Mouse (Mus musculus) testis, postnatal 14 days (tissue): ENCODE results near the gene Tbc1d8.

Experiments used
- DNase-seq: peaks from one replicate; pipeline ENCODE4 v3.0.0; 2021; ENCODE audit warnings: low spot score

Tbc1d8 gene

GRCm38 (mm10) chr1:39393217-39393867 lies 85.2 kb downstream of the Tbc1d8 start:
- no peak for DNase-seq

DNA sequence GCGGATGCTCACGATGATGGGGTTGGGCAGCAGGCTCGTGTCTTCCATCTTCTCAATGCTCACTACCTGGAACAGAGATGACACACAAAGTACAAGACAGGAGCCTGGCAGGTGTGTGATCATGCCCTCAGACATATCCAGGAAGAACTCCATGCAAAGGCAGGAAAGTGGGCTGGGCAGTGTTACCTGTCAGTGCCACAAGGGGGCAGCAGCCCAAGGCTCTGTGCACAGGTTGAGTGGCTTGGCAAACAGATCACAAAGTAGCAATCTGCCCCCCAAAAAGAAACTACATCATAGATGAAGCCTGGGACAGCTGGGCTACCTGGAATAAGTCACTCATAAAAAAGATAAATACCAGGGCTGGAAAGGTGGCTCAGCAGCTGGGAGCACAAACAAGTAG lies 86.4 kb downstream of the Tbc1d8 start:
- DNase-seq, result peak; percentile 63

- no peak for DNase-seq
These were observed 86.9 kb downstream of the Tbc1d8 start for GRCm38 (mm10) chr1:39391652-39392051.

DNA sequence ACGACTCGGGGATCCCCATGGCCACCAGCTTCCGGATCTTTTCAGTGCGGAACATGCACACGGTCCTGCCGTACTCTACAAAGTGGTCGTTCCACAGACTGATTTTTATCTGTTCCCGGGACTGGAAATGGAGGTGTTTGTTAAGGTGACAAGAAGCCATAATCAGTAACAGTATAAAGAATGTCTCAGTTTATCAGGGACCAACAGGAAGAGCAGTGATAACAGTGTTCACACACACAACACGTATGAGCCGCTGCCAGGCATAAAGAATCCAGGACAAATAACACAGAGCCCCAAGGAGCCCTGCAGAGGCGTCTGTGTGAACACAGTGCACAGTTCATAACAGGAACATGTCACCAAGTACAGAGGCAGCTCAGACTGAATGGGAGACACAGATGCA lies 89.2 kb downstream of the Tbc1d8 start:
- no peak for DNase-seq

DNA sequence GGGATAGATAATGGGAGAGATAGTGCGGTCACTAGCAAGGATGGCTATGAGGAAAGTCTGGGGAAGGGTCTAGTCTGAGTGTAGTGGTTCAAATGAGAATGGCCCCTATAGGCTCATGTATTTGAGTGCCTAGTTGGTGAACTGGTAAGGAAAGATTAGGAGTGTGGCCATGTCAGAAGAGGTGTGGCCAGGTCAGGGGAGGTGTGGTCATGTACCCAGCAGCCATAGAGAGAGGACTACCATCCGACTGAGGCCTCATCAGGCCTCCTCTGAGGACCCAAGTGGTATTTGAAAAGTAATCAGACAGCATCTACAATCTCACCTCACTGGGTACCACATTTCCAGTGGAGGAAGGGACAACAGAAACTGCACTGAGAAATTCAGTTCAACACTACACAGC lies 90.4 kb downstream of the Tbc1d8 start:
- DNase-seq, result no peak

- DNase-seq, result no peak
These were observed 91.1 kb downstream of the Tbc1d8 start for GRCm38 (mm10) chr1:39387497-39387896.

GRCm38 (mm10) chr1:39386456-39386855 lies 92.1 kb downstream of the Tbc1d8 start:
- no peak for DNase-seq

GRCm38 (mm10) chr1:39384914-39385313 lies 93.6 kb downstream of the Tbc1d8 start:
- no peak for DNase-seq

GRCm38 (mm10) chr1:39381017-39381416 lies 97.5 kb downstream of the Tbc1d8 start:
- DNase-seq, result no peak

DNA sequence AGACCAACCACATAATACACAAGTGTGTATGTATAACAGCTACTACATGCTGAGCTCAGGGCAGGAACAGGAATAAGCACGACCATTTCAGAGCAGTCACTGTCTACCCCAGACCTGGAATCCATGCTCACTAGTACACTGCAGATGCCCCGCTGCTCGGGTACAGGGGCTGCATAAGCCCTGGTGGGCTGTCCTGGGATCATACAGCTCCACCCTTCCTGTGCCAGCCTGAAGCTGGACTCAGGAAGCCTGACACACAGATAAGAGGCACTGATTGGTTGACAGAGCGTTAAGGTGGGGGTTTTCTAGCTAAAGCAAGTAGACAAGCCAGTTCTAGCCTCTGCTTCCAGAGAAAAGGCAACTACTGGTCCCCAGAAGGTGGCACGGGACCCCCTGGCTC lies 99.5 kb downstream of the Tbc1d8 start:
- no peak for DNase-seq

DNA sequence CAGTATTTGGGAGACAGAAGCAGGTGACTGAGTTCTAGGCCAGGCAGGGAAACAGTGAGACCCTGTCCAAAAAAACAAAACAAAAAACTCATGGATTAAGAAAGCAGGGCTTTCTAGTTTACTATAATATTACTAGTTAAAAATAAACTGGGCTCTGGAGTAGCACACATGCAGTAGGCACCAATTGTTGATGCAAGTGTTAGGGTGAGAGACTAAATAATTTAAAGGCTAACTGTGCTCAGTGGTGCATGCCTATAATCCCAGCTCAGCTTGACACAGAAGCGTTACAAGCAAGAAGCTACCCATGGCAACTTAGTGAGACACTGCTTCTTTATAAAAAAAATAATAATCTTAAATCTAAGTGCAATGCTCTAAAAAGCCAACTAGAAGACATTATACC lies 100.0 kb downstream of the Tbc1d8 start:
- DNase-seq, result no peak

- no peak for DNase-seq
These were observed 101.8 kb downstream of the Tbc1d8 start for GRCm38 (mm10) chr1:39376726-39377240.

- DNase-seq, result no peak
These were observed 102.4 kb downstream of the Tbc1d8 start for GRCm38 (mm10) chr1:39376121-39376520.

- DNase-seq, result no peak
These were observed 104.2 kb downstream of the Tbc1d8 start for GRCm38 (mm10) chr1:39374231-39374809.

- DNase-seq, result no peak
These were observed 105.2 kb downstream of the Tbc1d8 start for GRCm38 (mm10) chr1:39373378-39373777.

DNA sequence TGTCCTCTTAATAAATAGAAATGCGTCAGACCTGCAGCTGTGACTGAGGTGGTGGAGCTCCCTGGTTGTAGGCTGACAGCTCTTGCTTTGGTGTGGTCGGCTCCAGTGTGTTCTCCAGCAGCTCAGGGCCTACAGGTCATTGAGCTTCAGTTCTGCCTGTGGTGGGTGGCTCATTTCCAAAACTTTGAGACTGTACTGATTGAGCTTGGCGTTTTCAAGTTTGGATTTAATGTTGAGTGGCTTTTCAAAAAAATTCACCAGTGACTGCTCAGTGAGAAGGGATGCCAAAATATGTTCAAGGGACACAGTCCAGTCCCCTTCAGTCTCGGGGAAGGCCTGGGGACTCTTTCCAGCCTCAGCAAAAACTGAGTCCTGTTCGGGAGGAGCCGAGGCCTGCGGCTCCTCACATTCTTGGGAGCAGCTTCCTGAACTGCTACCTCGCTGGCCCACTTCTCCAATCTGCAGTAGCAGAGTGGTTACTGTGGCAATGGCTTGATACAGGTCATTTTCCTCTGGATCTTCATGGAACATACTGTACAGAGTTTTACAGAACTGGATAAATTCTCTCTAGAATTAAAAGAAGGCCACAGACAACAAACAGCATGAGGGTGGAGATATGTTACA lies 106.2 kb downstream of the Tbc1d8 start:
- no peak for DNase-seq

GRCm38 (mm10) chr1:39370431-39370830 lies 108.1 kb downstream of the Tbc1d8 start:
- no peak for DNase-seq

- peak; percentile 42 for DNase-seq
These were observed 110.2 kb downstream of the Tbc1d8 start for GRCm38 (mm10) chr1:39368267-39368841.

- peak; percentile 95 for DNase-seq
These were observed 110.8 kb downstream of the Tbc1d8 start, which contains the start of gene Rpl31 for GRCm38 (mm10) chr1:39367601-39368266. Gene Rpl31, plus strand, starts transcription at chr1:39367842.

DNA sequence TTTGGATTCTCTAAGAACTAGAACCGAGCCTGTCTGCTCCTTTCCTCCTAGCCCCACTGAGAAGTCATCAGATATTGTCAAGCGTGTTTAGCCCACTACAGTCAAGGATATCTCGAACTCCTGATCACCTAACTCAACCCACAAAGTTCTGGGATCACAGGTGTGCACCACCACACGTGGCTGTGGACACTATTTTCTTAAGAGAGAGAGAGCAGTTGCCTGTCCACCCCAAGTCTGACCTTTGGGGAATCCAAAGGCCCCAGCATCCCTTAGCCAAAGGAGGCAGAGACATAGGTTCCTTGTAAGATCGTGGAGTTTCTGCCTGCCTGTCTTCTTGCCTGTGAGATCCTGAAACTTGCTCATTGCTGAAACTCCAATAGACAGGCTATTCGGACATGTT lies 111.5 kb downstream of the Tbc1d8 start:
- no peak for DNase-seq

- DNase-seq, result no peak
These were observed 113.0 kb downstream of the Tbc1d8 start for GRCm38 (mm10) chr1:39365562-39365961.

DNA sequence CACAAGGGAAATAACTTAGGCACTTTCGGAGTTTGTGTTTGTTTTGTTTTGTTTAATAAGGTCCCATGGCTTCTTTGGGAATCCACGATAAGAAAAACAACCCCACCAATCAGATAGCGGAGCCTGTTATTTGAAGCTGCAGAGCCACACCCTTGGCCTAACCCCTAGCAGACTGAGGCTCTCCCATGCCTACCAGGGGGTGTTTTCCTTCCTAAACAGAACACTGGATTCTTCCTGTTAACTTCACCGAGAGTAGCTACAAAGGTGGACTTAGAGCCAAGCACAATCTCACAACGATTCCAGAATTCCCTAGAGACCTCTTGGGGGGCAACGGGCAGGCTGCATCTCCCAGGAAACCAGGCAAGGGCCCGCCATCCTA lies 116.1 kb downstream of the Tbc1d8 start:
- no peak for DNase-seq
